Mouse (Mus musculus): Measurements from ENCODE around the gene Stx1b. TPM values are rescaled to one million over a fixed set of nuclear protein-coding genes. Genes with fewer than 3 reads are reported as not detected.

Stx1b gene
- polyA plus RNA-seq, 1 experiment from 2014 or later = 16.3 TPM

- Histone ChIP-seq H3K27ac (replicated peaks) (no peak overlapping the region), H3K4me3 (no peak overlapping the region), H3K9me3 (no peaks in the 10 kb centered on the region), H3K36me3 (peaks cover 83% of the 10 kb centered on the region), H3K4me1 (0 out of 2 replicates have a peak, but pooled peaks cover 3% of the 10 kb centered on the region), H3K4me2 (replicated peaks) (no peak overlapping the region), H3K27me3 (no peaks in the 10 kb centered on the region), H3K9ac (replicated peaks) (no peak overlapping the region)
- WGBS = 88% methylated on average over 3 of the region's 3 CpGs
- ATAC-seq (ENCODE audit: low FRiP score, low read depth) = no peak
These were observed 63.9 kb downstream of the Stx1b start for GRCm38 (mm10) chr7:127760478-127760877.

- H3K36me3 ChIP-seq = peaks cover 83% of the 10 kb centered on the region
- H3K9me3 ChIP-seq = no peaks in the 10 kb centered on the region
- no peak overlapping the region for H3K27ac ChIP-seq (replicated peaks)
- no peak overlapping the region for H3K9ac ChIP-seq (replicated peaks)
- H3K4me2 ChIP-seq (replicated peaks) = no peak overlapping the region
- 80% methylated on average over 6 of the region's 6 CpGs for WGBS
- H3K4me1 ChIP-seq = 0 out of 2 replicates have a peak, but pooled peaks cover 3% of the 10 kb centered on the region
- no peaks in the 10 kb centered on the region for H3K27me3 ChIP-seq
- no peak overlapping the region for H3K4me3 ChIP-seq
- ATAC-seq (ENCODE audit: low FRiP score, low read depth) = no peak
These were observed 64.6 kb downstream of the Stx1b start for GRCm38 (mm10) chr7:127759716-127760115.

Other genes with a start within 250 kb of the Stx1b start
- 11.9 and 16.1 TPM in 2 replicates for gene Ccdc189, start 236.0 kb downstream of the Stx1b start, polyA plus RNA-seq (2016; fragmentation: Nextera tagmentation; extraction: Ambion mirVana)
- 68.6 and 71.1 TPM in 2 replicates for gene Rnf40, start 235.8 kb downstream of the Stx1b start, polyA plus RNA-seq (2016; fragmentation: Nextera tagmentation; extraction: Ambion mirVana)
- gene Zfp629, start 208.8 kb downstream of the Stx1b start, polyA plus RNA-seq (2016; fragmentation: Nextera tagmentation; extraction: Ambion mirVana) = 39.9 and 42.8 TPM in 2 replicates
- gene Bcl7c, start 115.6 kb downstream of the Stx1b start, polyA plus RNA-seq (2016; fragmentation: Nextera tagmentation; extraction: Ambion mirVana) = 79.0 and 79.2 TPM in 2 replicates
- gene Ctf1, start 111.8 kb downstream of the Stx1b start, polyA plus RNA-seq (2016; fragmentation: Nextera tagmentation; extraction: Ambion mirVana) = 5.5 and 5.8 TPM in 2 replicates
- gene Ctf2, start 92.4 kb downstream of the Stx1b start, polyA plus RNA-seq (2016; fragmentation: Nextera tagmentation; extraction: Ambion mirVana) = 0.13 and 0.21 TPM in 2 replicates
- gene Fbxl19, start 80.0 kb downstream of the Stx1b start, polyA plus RNA-seq (2016; fragmentation: Nextera tagmentation; extraction: Ambion mirVana) = 10.7 and 11.1 TPM in 2 replicates
- gene Orai3, start 54.7 kb downstream of the Stx1b start, polyA plus RNA-seq (2016; fragmentation: Nextera tagmentation; extraction: Ambion mirVana) = 6.2 and 8.1 TPM in 2 replicates
- gene Setd1a, start 47.9 kb downstream of the Stx1b start, polyA plus RNA-seq (2016; fragmentation: Nextera tagmentation; extraction: Ambion mirVana) = 22.9 and 23.7 TPM in 2 replicates
- gene Gm49388, start 38.9 kb downstream of the Stx1b start, polyA plus RNA-seq (2016; fragmentation: Nextera tagmentation; extraction: Ambion mirVana) = not detected in 2 replicates
- 8.1 and 8.3 TPM in 2 replicates for gene Hsd3b7, start 23.9 kb downstream of the Stx1b start, polyA plus RNA-seq (2016; fragmentation: Nextera tagmentation; extraction: Ambion mirVana)
- 20.1 and 21.5 TPM in 2 replicates for gene Stx4a, start 255 bp downstream of the Stx1b start, polyA plus RNA-seq (2016; fragmentation: Nextera tagmentation; extraction: Ambion mirVana)
- 22.5 and 24.6 TPM in 2 replicates for gene Zfp646, start 51.7 kb upstream of the Stx1b start, polyA plus RNA-seq (2016; fragmentation: Nextera tagmentation; extraction: Ambion mirVana)
- gene Zfp668, start 52.3 kb upstream of the Stx1b start, polyA plus RNA-seq (2016; fragmentation: Nextera tagmentation; extraction: Ambion mirVana) = 39.0 and 39.2 TPM in 2 replicates
- 0.77 and 0.79 TPM in 2 replicates for gene Prss53, start 66.4 kb upstream of the Stx1b start, polyA plus RNA-seq (2016; fragmentation: Nextera tagmentation; extraction: Ambion mirVana)
- gene Gm21974, start 70.9 kb upstream of the Stx1b start, polyA plus RNA-seq (2016; fragmentation: Nextera tagmentation; extraction: Ambion mirVana) = not detected in 2 replicates
- gene Vkorc1, start 71.1 kb upstream of the Stx1b start, polyA plus RNA-seq (2016; fragmentation: Nextera tagmentation; extraction: Ambion mirVana) = 42.7 and 54.4 TPM in 2 replicates
- 83.7 and 85.5 TPM in 2 replicates for gene Bckdk, start 79.5 kb upstream of the Stx1b start, polyA plus RNA-seq (2016; fragmentation: Nextera tagmentation; extraction: Ambion mirVana)
- 54.4 and 55.2 TPM in 2 replicates for gene Kat8, start 88.0 kb upstream of the Stx1b start, polyA plus RNA-seq (2016; fragmentation: Nextera tagmentation; extraction: Ambion mirVana)
- gene Prss8, start 105.6 kb upstream of the Stx1b start, polyA plus RNA-seq (2016; fragmentation: Nextera tagmentation; extraction: Ambion mirVana) = 0.43 and 1.3 TPM in 2 replicates
- 9.3 and 10.4 TPM in 2 replicates for gene Prss36, start 122.2 kb upstream of the Stx1b start, polyA plus RNA-seq (2016; fragmentation: Nextera tagmentation; extraction: Ambion mirVana)
- gene Fus, start 142.9 kb upstream of the Stx1b start, polyA plus RNA-seq (2016; fragmentation: Nextera tagmentation; extraction: Ambion mirVana) = 518 and 540 TPM in 2 replicates
- gene Pycard, start 169.3 kb upstream of the Stx1b start, polyA plus RNA-seq (2016; fragmentation: Nextera tagmentation; extraction: Ambion mirVana) = 8.0 and 9.1 TPM in 2 replicates
- not detected in 2 replicates for gene Trim72, start 179.4 kb upstream of the Stx1b start, polyA plus RNA-seq (2016; fragmentation: Nextera tagmentation; extraction: Ambion mirVana)
- 0.42 and 1.0 TPM in 2 replicates for gene Itgam, start 238.1 kb upstream of the Stx1b start, polyA plus RNA-seq (2016; fragmentation: Nextera tagmentation; extraction: Ambion mirVana)
- gene Gm49368, start 238.1 kb upstream of the Stx1b start, polyA plus RNA-seq (2016; fragmentation: Nextera tagmentation; extraction: Ambion mirVana) = not detected in 2 replicates